Mouse (Mus musculus): ENCODE results near the gene Jmjd7. TPM values are rescaled to one million over a fixed set of nuclear protein-coding genes. Genes with fewer than 3 reads are reported as not detected.

The Jmjd7 gene
- 8.7 and 9.2 TPM in 2 replicates for polyA plus RNA-seq (2015; fragmentation: Nextera tagmentation; extraction: Ambion mirVana)

GRCm38 (mm10) chr2:120026984-120027949 lies at the start of gene Jmjd7, which contains the start of gene Gm28042:
TSS of gene Jmjd7 (plus strand) at chr2:120027483.
TSS of gene Gm28042 (plus strand) at chr2:120027493.

GRCm38 (mm10) chr2:120032726-120033467 lies 5.6 kb downstream of the Jmjd7 start, which contains the start of gene Pla2g4b:
TSS of gene Pla2g4b (plus strand) at chr2:120033417.

Small RNA genes lying within 50 kb of the gene (microRNA-seq; reads per million reads assigned to microRNA genes)
- not detected for gene Mir7665

Other genes starting within 250 kb of the Jmjd7 start
- gene Rpap1, start 239.9 kb upstream of the Jmjd7 start, polyA plus RNA-seq (2015; fragmentation: Nextera tagmentation; extraction: Ambion mirVana): 10.5 and 10.8 TPM in 2 replicates
- gene Tyro3, start 229.8 kb upstream of the Jmjd7 start, polyA plus RNA-seq (2015; fragmentation: Nextera tagmentation; extraction: Ambion mirVana): 17.5 and 18.9 TPM in 2 replicates
- gene Mga, start 130.3 kb upstream of the Jmjd7 start, polyA plus RNA-seq (2015; fragmentation: Nextera tagmentation; extraction: Ambion mirVana): 11.4 and 12.2 TPM in 2 replicates
- 2.5 and 2.7 TPM in 2 replicates for gene Mapkbp1, start 54.8 kb upstream of the Jmjd7 start, polyA plus RNA-seq (2015; fragmentation: Nextera tagmentation; extraction: Ambion mirVana)
- 0.37 and 0.80 TPM in 2 replicates for gene Gm28042, start within 50 bp of the Jmjd7 start, polyA plus RNA-seq (2015; fragmentation: Nextera tagmentation; extraction: Ambion mirVana)
- gene Pla2g4b, start 5.9 kb downstream of the Jmjd7 start, polyA plus RNA-seq (2015; fragmentation: Nextera tagmentation; extraction: Ambion mirVana): 0.05 and 0.25 TPM in 2 replicates
- gene Ehd4, start 127.1 kb downstream of the Jmjd7 start, polyA plus RNA-seq (2015; fragmentation: Nextera tagmentation; extraction: Ambion mirVana): 131 and 142 TPM in 2 replicates
- gene Pla2g4e, start 217.9 kb downstream of the Jmjd7 start, polyA plus RNA-seq (2015; fragmentation: Nextera tagmentation; extraction: Ambion mirVana): 0.59 and 0.73 TPM in 2 replicates

Measured in urinary bladder, postnatal 0 days (tissue).